Mouse (Mus musculus) retina, postnatal 7 days (tissue): Measurements from ENCODE around the gene Utf1.

ENCODE experiments used
- DNase-seq: peaks from one replicate; pipeline ENCODE4 v3.0.0-alpha.2; 2012; ENCODE audit warnings: low read depth, low spot score

Utf1 gene

DNA sequence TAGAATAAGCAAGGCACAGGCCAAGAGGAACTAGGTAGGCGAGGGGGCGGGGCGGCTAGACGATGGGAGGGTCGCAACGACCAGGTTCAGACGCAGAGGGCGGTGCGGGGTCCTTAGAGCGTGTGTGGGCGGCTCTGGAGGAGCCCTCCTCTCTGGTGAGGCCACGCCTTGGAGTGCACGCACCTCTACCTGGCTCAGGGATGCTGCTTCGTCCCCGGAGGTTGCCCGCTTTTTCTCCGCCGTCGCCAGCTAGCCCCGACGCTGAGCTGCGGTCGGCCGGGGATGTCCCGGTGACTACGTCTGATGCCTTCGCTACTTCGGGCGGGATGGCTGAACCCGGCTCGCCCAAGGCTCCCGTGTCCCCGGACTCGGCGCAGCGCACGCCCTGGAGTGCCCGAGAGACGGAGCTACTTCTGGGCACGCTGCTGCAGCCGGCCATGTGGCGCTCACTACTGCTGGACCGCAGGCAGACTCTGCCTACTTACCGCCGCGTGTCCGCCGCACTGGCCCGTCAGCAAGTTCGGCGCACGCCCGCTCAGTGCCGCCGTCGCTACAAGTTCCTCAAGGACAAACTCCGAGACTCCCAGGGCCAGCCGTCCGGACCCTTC, at the start of gene Utf1:
Gene Utf1 (plus strand): TSS at position 116 of the 608 bp plus-strand sequence.
- DNase-seq, result no peak

DNA sequence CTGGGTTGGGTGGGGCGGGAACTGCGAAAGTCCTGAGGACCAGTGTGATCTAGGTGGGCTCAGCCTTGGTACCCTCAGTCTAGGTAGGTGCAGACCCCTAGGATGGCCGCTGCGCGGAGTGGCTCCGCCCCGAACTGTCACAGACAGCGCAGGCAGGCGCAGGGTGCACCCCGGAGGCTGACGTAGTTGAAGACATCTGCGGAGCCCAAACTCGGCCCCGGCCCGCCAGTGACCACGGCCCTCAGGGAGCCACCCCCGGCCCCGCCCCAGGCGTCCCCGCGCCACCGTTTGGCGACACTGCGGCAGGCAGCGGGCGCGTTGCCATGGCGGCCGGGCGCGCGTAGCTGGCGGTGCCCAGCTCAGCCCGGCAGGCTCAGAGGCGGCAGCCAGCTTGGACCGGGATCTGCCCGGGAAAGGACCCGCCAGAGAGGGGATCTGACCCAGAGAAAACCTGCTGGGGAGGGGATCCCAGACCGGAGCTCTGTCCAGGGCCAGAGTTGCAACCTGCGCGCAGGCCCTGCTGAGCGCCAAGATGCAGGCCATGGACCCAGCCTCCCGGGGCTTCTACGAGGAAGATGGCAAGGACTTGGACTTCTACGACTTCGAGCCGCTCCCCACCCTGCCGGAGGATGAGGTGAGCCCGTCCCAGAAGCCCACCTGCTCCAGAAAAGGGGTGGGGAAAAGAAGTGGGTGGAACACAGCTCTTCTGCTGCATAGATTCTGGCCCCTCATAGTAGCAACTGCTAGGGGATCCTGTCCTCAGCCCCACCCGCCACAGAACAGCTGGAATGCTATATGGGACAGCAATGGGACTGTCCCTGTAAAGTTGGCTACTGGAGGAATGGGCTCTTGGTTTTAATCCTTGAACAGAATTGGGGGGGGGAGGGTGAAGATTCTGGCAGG, 48.7 kb upstream of the Utf1 start, which contains the start of gene Kndc1:
Gene Kndc1 (plus strand): TSS at position 42 of the 903 bp plus-strand sequence.
- DNase-seq, result no peak

DNA sequence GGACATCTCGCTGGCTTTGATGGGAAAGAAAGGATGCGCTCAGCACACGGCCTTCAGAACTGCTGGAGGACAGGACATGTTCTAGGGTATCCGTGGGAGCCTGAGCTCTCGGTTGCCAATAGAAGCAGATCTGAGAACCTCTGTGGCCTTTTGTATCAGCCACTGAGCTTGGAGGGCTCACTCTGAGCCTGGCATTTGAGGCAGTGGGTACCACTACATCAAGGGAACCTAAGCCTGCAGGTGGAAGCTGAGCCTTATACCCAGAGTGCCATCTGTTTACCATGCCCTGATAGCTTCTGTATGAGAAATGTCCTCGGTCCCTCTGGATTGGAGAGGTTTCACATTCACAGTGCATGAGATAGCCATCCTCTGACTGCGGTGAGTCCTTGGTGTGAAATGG, 47.3 kb upstream of the Utf1 start:
- no peak for DNase-seq

DNA sequence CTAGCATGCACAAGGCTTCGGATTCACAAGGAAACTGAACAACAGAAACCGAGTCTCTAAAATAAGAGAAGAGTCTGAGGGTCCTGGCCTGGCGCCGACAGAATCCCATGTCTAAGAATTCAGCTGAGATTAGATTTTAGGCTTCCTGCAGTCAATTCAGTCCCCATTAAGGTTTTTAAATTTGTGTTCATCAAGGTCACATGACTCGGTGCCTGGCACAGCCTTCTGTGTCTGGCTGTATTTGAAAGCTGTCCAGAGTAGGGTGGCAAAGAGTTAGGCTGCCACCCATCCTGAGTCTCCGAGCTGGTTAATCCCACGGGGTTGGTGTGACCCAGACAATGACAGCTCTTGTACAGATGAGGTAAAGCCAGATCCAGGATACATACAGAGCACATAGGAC, 46.8 kb upstream of the Utf1 start:
- no peak for DNase-seq

DNA sequence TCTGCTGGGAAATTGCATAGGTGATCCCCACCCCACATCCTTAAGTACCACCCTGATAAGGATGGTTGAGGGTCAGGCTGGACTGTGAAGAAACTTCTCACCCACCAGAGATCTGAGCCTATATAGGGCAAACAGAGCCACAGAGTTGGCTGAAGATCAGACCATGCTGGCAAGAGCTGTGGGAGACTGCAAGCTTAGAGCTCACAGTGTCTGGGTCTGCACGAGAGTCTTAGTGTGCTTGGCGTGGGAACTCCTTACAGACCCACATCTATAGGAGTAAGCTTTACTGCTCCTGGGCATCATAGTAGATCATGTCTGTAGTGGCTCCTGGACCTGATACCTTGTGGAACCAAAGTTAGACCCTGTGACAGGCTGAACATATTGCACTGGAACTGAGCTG, 45.0 kb upstream of the Utf1 start:
- DNase-seq, result no peak

DNA sequence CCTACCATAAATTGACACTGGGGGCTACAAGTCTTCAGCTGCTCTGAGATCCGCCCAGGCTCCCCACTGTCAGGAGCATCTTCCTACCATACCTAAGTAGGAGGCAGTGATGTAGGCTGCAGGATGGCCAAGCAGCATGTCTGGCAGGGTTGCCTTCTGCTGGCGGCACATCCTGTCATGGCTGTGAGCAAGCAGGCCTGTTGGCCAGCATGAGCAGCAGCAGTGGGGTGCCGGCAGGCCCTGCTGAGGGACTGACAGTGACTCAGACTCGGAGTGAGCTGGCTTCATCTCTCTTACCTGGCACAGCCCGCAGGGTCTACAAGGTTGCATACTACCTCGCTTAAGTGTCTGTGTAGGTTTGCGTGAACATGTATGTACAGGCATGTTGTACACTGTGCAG, 44.1 kb upstream of the Utf1 start:
- DNase-seq, result no peak

DNA sequence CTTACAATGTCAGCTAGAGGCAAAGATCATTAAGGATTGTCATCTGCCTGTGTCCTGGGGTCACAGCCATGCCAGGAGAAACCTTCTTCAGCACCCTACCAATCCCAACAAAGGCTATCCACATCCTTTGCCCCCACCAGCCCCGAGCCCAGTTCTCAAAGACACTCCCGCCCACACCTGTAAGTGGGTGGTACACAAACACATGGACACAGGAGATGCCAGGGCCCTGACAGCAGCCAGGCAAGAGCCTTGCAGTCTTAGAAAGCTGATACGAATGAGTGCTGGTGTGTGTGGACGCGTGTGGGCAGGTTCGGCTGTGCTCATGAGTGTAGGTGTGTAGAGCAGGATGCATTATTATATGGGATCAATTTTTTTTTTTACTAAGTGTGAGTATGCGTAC, 43.1 kb upstream of the Utf1 start:
- DNase-seq, result no peak

DNA sequence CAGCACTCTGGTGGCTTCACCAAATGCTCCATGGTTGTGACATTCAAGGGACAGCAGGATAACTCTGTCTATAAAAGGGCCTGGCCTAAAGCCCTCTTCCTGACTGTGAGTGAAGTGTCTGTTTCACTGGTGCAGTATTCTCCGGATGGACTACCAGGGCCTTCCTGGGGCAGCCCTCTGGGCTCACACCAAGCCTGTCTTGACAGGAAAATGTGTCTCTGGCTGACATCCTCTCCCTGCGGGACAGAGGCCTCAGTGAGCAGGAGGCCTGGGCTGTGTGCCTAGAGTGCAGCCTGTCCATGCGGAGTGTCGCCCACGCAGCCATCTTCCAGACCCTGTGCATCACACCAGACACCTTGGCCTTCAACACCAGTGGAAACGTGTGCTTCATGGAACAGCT, 42.7 kb upstream of the Utf1 start:
- no peak for DNase-seq

DNA sequence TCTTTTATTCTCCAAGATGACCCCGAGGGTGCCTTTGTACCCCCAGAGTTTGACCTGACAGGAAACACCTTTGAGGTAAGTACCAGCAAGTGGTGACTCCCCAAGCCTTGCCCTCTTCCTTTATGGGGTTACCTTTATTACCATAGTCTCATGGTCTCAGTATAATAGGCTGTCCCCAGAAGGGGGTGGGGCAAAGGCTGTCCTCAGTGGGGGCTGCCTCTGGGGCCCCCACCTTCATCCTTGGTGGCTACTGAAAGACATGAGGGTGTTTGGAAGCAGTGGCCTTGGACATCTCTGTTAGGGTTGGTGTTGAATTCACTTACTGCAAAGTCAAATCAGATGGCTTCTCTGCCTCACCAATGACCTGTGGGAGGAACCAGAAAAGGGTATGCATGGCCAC, 41.6 kb upstream of the Utf1 start:
- no peak for DNase-seq

DNA sequence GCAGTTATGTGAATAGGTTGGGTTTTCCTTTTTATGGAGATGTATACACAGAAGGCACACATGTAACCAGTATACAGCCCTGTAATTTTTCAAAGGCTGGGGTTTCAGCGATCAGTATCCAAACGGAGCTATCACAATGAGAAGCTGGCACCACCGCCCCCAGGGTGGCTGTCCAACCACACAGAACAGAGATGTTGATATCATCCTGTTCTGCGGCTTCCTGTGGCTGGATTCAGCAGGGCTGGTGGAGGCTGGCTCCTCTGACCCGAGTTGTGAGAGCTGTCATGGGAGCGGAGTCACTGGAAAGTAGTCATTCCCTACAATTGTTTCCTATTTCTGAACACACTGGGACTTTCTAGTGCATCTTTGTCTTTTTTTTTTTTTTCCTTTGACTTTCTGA, 38.3 kb upstream of the Utf1 start:
- no peak for DNase-seq

DNA sequence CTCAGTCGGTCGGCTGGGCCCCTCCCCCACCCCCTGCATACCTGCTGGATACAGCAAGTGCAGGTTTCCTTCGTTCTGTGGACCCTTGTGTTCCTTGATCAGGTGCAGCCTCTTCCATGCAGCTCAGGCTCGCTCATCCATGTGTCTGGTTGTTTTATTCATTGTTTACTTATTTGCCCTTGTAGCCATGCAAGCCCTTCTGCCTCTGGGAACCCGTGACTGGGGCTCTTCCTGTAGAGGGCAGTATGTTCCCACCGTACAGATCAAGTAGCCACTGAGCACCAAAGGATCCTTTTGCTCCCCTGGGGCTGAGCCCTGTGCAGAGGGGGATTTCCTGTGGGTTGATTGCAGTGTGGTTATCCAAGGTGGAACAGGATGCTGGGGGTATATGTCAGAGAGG, 37.9 kb upstream of the Utf1 start:
- DNase-seq, result peak; percentile 28

DNA sequence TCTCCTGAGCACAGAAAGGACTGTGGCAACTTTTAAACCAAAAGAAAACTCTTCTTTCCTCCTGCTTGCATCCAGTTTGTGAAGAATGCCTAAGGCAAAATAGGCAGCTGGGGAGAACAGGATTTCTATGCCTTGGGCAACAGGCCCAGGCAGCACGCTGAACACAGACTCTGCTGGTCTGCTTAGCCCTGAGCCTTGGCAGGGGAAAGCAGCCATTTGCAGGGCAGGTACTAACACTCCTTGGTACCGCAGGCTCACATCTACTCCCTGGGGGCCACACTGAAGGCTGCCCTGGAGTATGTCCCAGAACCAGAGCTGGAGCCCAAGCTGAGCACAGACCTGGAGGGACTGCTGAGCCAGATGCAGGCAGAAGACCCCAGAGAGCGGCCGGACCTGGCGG, 35.4 kb upstream of the Utf1 start:
- no peak for DNase-seq

DNA sequence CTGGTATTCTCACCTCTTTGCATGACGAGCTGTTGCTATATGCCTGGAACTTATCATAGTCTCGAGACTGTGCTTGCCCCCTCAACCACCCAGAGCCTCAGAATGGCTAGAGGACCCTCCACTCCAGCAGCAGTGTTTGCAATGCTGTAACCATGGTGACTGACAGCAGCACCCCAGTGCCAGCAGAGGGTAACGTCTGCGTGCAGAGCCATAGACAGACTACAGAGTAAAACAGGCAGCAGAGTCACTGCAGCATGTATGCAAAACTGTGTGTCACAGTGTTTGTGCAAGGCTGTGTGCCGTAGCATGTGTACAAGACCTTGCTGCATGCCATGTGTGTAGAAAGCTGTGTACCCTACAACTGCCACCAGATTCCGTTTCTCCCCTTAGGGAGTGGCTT, 34.1 kb upstream of the Utf1 start:
- DNase-seq, result no peak

DNA sequence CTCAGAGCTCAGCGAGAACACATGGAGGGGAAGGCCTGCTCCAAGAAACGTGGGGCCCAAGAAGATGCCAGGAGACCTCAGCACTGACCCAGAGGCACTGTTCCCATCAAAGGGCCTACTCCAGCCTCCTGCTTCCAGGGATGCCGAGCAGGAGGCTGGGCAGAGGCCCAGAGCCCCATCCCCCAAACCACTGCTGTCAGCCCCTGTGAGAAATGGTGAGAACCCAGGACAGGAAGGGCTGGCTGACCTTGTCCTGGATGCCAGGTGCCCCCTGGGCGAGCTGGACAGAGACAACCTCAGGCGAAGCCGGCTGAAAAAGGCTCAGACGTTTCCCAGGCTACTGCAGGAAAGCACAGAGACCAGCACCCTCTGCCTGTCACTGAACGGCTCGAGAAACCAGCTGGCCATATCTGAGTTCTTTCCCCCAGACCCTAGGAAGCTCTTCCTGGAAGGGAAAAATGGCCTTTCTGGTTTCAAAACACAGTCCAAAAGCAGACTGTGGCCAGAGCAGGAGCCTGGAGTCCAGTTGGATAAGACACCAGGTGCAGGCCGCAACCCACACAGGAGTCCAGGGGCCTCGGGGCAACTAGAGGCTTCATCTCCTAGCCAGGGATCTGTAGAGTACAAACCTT, 33.3 kb upstream of the Utf1 start:
- no peak for DNase-seq

DNA sequence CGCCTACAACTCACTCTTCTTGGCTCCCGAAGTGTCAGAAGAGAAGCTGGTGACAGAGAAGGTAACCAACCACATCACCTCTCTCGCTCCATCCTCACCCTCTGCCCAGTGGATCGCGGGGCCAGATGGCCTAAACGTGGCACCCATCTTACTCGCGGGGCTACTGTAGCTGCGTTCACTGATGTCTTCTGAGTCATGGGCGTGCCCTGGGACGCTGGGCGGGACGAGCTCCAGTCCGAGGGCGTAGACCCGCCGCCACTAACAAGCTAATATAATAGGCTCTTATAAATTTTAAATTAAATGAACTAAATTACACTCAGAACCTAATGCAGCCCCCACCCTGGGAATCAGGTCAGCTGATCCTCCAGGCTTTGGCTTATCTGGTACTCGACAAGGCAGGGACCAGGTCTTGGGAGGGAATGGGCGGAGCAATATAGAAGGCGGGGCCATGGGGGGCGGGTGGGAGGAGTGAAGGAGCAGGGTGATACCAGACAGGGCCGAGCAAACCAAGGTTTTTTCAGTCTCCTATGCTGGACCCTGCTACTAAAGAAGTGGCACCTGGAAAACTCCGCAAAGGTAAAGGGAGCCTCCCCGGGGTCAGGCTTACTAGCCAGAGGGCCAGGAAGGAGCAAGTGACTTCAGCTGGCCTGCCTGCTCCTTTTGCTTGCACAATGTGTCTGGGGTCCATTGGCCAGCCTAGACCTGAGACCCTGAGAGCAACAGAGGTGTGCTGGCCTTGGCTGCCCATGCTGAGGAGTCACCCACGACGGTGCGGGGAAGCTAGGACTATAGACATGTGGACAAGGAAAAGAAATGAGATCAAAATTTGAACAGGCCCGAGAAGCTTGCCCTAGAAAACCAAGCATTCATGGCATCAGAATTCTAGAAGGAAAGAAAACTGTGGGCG, 29.2 kb upstream of the Utf1 start:
- DNase-seq, result peak; percentile 28

DNA sequence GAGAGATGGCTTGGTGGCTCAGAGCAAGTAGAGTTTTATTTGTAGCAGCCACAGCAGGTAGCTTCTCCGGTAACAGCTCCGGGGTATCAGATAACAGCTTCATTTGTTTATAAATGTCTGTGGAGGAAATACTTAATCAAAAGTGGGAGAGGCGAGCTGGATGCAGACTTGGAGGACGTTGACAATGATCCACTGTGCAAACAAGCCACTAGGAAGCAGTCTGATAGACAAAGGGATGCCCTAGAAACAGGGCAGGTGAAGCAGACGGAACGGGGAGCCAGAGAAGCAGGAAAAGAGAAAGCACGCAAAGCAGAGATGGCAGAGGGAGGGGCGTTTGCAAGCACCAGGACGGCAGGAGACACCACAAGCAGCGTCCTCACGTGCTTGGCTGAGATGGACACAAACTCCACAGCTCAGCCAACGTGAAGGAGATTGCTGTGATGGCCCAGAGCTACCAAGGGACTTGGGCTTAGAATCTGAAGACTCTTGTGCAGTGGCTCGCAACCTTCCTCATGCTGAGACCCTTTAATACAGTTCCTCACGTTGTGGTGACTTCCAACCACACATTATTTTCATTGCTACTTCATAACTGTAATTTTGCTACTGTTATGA, 27.8 kb upstream of the Utf1 start:
- no peak for DNase-seq

DNA sequence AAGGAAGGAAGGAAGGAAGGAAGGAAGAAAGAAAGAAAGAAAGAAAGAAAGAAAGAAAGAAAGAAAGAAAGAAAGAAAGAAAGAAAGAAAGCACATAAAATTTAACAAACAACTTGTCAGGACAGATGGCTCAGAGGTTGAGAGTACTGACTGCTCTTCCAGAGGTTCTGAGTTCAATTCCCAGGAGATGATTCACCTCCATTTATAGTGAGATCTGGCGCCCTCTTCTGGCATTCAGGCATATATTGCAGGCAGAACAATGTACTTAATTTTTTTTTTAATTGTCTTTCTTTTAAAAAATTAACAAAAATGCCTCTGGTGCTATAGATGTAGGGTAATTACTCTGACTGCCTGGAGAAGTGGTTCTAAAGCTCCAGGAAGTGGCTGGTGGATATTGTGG, 27.2 kb upstream of the Utf1 start:
- DNase-seq, result no peak

DNA sequence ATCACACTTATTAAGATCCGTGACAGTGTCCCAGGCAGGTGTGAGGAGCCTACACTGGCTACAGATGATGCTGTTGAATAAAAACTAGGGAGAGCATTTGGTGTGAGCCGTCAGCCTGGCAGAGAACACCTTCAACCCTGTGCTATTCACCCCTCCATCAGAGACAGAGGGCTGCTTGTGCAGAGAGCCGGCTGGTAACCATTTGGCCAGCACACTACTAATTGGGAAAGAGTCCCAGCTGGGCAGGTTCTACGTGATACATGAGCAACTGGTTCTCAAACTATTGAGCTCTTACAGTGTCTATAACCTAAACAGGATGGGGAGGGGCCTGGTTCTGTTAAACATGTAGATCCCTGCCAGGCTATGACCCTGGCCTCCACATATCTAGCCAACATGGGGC, 25.3 kb upstream of the Utf1 start:
- no peak for DNase-seq

DNA sequence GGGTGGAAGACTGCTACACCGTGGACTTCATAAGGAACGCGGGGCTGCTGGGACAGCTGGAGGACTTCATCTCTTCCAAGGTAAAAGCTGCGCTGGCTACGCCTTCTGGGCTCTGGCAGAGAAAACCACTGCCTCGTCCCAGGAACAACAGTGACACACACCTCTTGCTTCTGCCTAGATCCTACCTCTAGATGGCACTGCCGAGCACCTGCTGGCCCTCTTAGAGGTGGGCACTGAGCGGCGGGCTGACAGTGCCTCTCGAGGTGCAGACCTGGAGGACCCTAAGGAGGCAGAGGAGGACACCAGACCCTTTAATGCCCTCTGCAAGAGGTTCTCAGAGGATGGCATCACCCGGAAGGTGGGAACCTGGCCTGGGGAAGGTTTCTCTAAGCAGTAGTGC, 12.9 kb upstream of the Utf1 start:
- DNase-seq, result peak; percentile 40

DNA sequence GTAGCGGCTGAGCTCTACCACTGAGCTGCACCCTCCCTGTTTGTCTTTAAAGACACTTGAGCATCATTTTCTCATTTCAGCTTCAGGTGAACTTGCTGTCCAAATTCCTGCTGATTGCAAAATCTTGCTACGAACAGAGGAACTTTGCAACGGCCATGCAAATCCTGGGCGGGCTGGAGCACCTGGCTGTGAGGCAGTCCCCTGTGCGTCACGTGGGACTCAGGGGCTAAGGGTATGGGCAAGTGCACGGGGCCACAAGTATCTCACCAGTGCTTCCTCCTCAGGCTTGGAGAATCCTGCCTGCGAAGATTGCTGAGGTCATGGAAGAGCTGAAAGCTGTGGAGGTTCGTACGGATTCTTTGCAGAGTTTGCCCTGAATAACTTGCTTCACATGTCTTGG, 6.9 kb upstream of the Utf1 start:
- no peak for DNase-seq

DNA sequence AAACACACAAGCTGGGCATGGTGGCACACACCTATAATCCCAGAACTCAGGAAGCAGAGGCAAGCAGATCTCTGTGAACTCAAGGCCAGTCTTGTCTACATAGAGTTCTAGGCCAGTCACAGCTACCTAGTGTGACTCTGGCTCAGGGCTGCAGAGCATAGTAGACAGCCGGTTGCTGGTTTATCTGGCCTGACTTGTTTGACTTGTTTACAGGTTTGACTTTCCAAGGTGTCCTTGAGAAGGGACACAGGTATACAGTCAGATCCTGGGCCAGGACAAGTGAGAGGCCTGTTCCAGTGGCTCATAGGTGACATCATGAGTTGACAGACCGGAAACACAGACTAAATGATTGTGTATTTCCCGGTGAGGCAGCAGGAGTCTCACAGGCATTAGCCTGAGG, 6.5 kb upstream of the Utf1 start:
- no peak for DNase-seq
